Mouse (Mus musculus): ENCODE measurements around the gene Btnl10.

Gene Btnl10

GRCm38 (mm10) chr11:58959921-58960465 is 42.3 kb downstream of the Btnl10 start:
- H3K36me3 ChIP-seq (ENCODE audit: control insufficient read depth, insufficient read depth, low read length, poor library complexity, severe bottlenecking): no peaks in the 10 kb centered on the region; the same call in 1 of the 2 replicates
- H3K27me3 ChIP-seq (ENCODE audit: control insufficient read depth, insufficient read depth, low read length, poor library complexity, severe bottlenecking): no peaks in the 10 kb centered on the region
- DNase-seq (ENCODE audit: low read depth, low spot score): peak; percentile 90

GRCm38 (mm10) chr11:58961364-58962177 is 43.9 kb downstream of the Btnl10 start:
- H3K27me3 ChIP-seq (ENCODE audit: control insufficient read depth, insufficient read depth, low read length, poor library complexity, severe bottlenecking): no peaks in the 10 kb centered on the region
- DNase-seq (ENCODE audit: low read depth, low spot score): no peak
- no peaks in the 10 kb centered on the region; the same call in 1 of the 2 replicates for H3K36me3 ChIP-seq (ENCODE audit: control insufficient read depth, insufficient read depth, low read length, poor library complexity, severe bottlenecking)

DNA sequence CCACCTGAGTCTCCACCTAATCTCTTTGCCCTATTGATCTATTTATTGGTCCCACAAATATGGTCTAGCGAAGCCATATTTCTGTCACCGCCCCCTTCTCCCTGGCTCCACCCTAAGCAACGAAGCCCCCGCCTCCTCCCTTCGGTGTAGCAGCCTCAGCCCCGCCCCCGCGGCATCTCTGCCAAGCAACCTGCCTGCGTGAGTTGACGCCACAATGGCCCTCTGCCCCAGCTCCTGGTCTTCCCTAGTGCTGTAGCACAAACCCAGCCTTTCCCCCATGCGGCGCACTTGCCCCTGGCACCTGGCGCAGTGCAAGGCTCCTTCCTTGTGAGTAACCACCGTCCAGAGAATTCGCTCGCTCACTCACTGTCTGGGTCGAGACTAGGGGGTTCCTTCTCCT is 45.8 kb downstream of the Btnl10 start:
- no peaks in the 10 kb centered on the region for H3K27me3 ChIP-seq (ENCODE audit: control insufficient read depth, insufficient read depth, low read length, poor library complexity, severe bottlenecking)
- DNase-seq (ENCODE audit: low read depth, low spot score): peak; percentile 31
- H3K36me3 ChIP-seq (ENCODE audit: control insufficient read depth, insufficient read depth, low read length, poor library complexity, severe bottlenecking): no peaks in the 10 kb centered on the region

DNA sequence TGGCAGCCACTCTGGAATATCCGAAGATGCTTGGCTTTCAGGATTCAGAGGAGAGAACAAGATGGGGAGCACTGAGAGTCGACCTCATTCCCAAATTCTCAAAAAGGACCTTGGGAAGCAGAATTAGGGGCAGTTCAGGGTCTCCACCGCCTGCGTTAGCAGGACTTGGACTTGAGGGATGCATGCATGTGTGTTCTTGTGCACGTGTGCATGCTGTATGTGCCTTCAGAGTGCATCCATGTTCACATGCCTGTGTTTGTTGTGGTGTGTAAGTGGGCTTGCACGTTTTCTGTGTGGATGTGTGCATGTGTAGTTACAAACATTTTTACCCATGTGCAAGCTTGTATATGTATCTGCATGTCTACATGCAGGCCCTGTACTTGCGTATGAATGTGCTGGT is 46.5 kb downstream of the Btnl10 start:
- DNase-seq (ENCODE audit: low read depth, low spot score): no peak
- no peaks in the 10 kb centered on the region for H3K36me3 ChIP-seq (ENCODE audit: control insufficient read depth, insufficient read depth, low read length, poor library complexity, severe bottlenecking)
- no peaks in the 10 kb centered on the region for H3K27me3 ChIP-seq (ENCODE audit: control insufficient read depth, insufficient read depth, low read length, poor library complexity, severe bottlenecking)

DNA sequence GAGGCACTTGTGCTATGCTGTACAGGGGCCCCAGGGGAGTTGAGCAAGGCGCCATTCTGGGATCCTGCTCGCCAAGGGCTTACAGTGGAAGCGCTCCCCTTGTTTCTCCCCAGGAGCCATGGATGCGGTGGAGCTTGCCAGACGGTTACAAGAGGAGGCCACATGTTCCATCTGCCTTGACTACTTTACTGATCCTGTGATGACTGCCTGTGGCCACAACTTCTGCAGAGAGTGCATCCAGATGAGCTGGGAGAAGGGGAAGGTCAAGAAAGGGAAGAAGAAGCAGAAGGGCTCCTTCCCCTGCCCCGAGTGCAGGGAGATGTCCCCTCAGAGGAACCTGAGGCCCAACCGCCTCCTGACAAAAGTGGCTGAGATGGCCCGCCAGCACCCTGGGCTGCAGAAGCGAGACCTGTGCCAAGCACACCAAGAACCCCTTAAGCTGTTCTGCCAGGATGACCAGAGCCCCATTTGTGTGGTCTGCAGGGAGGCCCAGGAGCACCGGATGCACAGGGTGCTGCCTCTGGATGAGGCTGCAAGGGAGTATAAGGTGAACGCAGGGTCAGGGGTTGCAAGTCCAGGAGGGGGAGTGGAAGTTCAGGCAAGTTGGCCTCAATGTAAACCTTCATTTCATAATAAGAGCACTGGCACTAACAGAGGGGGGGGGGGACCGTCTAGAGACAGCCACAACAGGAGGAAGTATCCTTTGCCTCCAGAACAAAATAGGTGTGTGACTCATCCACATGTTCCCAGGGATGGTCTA is 47.5 kb downstream of the Btnl10 start:
- no peaks in the 10 kb centered on the region for H3K27me3 ChIP-seq (ENCODE audit: control insufficient read depth, insufficient read depth, low read length, poor library complexity, severe bottlenecking)
- DNase-seq (ENCODE audit: low read depth, low spot score): no peak
- H3K36me3 ChIP-seq (ENCODE audit: control insufficient read depth, insufficient read depth, low read length, poor library complexity, severe bottlenecking): no peaks in the 10 kb centered on the region

DNA sequence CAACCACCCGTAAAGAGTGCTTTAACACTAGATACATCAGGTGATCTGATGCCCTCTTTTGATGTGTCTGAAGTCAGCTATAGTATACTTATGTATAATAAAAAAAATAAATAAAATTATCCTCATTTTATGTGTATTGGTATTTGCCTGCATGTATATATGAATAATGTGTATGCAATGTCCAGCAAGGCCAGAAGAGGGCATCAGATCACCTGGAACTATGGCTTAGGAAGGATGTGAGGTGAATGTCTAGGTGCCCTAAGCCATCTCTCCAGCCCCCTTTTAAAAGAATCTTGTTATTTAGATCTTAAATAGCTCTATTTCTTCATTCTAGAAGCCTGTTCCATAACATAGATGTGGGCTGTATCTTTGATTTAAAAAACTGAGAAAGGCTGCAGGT is 49.6 kb downstream of the Btnl10 start:
- Histone ChIP-seq H3K36me3 (ENCODE audit: control insufficient read depth, insufficient read depth, low read length, poor library complexity, severe bottlenecking) (no peaks in the 10 kb centered on the region), H3K27me3 (ENCODE audit: control insufficient read depth, insufficient read depth, low read length, poor library complexity, severe bottlenecking) (no peaks in the 10 kb centered on the region)
- DNase-seq (ENCODE audit: low read depth, low spot score): peak; percentile 83

- Histone ChIP-seq H3K36me3 (ENCODE audit: control insufficient read depth, insufficient read depth, low read length, poor library complexity, severe bottlenecking) (no peaks in the 10 kb centered on the region), H3K27me3 (ENCODE audit: control insufficient read depth, insufficient read depth, low read length, poor library complexity, severe bottlenecking) (no peaks in the 10 kb centered on the region)
- DNase-seq (ENCODE audit: low read depth, low spot score): no peak
These were observed 50.8 kb downstream of the Btnl10 start for GRCm38 (mm10) chr11:58968551-58968950.

DNA sequence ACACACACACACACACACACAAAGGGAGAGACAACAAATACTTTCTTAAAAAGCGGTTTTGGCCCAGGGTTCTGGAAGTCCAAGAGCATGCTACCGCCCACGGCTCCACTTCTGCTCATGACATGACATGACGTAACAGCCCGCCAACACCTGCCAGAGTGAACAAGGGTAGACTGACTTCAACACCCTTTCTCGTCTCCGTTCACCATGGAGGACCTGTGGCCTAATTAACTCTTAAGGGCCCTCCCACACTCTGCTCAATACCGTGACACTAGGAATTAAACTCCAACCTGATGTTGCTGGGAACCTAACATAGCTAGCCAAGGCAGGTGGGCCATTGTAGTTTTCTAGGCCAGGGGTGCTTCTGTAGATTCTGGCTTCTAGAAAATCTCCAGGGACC is 51.3 kb downstream of the Btnl10 start:
- DNase-seq (ENCODE audit: low read depth, low spot score): no peak
- Histone ChIP-seq H3K27me3 (ENCODE audit: control insufficient read depth, insufficient read depth, low read length, poor library complexity, severe bottlenecking) (no peaks in the 10 kb centered on the region), H3K36me3 (ENCODE audit: control insufficient read depth, insufficient read depth, low read length, poor library complexity, severe bottlenecking) (no peaks in the 10 kb centered on the region)

- DNase-seq (ENCODE audit: low read depth, low spot score): peak; percentile 34
- no peaks in the 10 kb centered on the region for H3K36me3 ChIP-seq (ENCODE audit: control insufficient read depth, insufficient read depth, low read length, poor library complexity, severe bottlenecking)
- no peaks in the 10 kb centered on the region for H3K27me3 ChIP-seq (ENCODE audit: control insufficient read depth, insufficient read depth, low read length, poor library complexity, severe bottlenecking)
These were observed 52.0 kb downstream of the Btnl10 start for GRCm38 (mm10) chr11:58969659-58970058.

- no peaks in the 10 kb centered on the region for H3K36me3 ChIP-seq (ENCODE audit: control insufficient read depth, insufficient read depth, low read length, poor library complexity, severe bottlenecking)
- H3K27me3 ChIP-seq (ENCODE audit: control insufficient read depth, insufficient read depth, low read length, poor library complexity, severe bottlenecking): no peaks in the 10 kb centered on the region
- no peak for DNase-seq (ENCODE audit: low read depth, low spot score)
These were observed 53.3 kb downstream of the Btnl10 start for GRCm38 (mm10) chr11:58970831-58971530.

- no peak for DNase-seq (ENCODE audit: low read depth, low spot score)
- H3K27me3 ChIP-seq (ENCODE audit: control insufficient read depth, insufficient read depth, low read length, poor library complexity, severe bottlenecking): no peaks in the 10 kb centered on the region
- no peaks in the 10 kb centered on the region for H3K36me3 ChIP-seq (ENCODE audit: control insufficient read depth, insufficient read depth, low read length, poor library complexity, severe bottlenecking)
These were observed 54.1 kb downstream of the Btnl10 start for GRCm38 (mm10) chr11:58971796-58972195.

- no peak for DNase-seq (ENCODE audit: low read depth, low spot score)
- H3K36me3 ChIP-seq (ENCODE audit: control insufficient read depth, insufficient read depth, low read length, poor library complexity, severe bottlenecking): no peaks in the 10 kb centered on the region
- no peaks in the 10 kb centered on the region for H3K27me3 ChIP-seq (ENCODE audit: control insufficient read depth, insufficient read depth, low read length, poor library complexity, severe bottlenecking)
These were observed 56.7 kb downstream of the Btnl10 start for GRCm38 (mm10) chr11:58974414-58974813.

Data from splenic B cell, adult 2 months (primary cell).